Mouse (Mus musculus): ENCODE data around the gene Necab3.

Gene Necab3

DNA sequence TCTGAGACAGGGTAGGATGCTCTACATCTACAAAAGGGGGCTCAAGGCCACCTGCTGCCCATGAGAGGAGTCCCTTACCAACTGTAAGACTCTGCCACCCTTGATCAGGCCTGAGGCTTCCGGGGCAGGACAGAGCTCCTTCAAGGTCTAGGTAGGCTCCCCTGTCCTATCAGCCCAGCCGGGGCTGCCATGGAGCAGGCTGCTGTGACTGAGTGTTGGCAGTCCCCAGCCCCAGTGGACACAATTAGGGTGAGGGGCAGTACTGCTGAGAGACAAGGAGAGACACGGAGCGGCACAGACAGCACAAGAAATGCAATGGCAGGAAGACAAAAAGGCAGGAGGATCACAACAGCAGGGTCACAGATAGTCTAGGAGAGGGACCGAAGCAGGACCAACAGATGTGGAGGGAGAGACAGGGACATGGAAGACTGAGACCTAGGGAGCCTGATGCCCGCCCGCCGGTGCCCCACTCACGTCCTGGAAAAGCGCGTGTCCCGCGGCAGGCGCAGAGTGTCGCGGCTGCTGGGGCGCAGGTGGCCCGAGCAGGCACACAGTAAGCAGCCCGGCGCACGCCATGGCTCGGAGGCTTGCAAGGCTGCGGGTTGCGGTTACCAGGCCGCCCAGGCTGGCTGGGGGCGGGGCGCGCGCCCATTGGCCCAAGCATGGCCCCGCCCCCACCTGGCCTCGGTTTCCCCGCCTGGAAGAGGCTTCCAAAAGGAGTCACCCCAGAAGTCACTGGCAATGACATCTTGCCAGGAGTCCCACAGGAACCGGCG is at the start of gene Necab3:
Necab3 (minus strand) TSS at position 627 of the 776 bp plus-strand sequence.
- peak; percentile 52 for DNase-seq

DNA sequence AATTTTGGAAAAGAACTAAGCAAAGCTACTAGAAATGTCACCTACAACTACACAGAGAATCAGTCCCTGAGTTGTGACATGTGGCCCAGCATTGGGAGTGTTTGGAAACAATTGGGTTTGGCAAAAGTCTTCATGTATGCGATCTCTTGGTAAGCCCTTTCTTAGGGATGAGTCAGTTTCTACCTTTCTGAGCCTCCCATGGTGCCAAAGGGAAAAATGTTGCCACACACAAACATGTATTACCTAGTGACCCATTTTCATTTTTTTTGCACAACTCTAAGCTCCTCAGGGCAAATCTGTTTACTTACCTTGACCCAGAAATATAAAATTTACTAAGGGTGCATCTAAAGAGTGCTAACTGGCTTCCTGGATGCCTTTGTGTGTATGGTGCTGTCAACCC is 48.3 kb upstream of the Necab3 start:
- DNase-seq: no peak

DNA sequence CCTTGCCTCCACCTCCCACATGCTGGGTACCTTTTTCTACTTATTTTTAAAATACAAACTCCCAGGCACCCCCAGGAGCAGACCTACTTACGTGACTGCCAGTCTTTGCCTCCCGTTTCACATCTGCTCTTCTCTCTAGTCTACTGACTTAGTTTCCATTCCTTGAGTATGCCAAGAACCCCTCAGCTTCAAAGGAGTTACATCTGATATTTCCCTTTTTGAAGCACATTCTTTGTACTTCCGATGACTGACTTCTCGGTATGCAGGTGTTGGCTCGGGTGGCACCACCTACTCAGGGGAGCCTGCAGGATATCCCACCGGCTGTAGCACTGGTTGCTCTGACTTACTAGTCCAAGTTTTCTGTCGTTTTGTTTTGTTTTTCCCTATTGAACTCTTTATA is 45.5 kb upstream of the Necab3 start:
- no peak for DNase-seq

DNA sequence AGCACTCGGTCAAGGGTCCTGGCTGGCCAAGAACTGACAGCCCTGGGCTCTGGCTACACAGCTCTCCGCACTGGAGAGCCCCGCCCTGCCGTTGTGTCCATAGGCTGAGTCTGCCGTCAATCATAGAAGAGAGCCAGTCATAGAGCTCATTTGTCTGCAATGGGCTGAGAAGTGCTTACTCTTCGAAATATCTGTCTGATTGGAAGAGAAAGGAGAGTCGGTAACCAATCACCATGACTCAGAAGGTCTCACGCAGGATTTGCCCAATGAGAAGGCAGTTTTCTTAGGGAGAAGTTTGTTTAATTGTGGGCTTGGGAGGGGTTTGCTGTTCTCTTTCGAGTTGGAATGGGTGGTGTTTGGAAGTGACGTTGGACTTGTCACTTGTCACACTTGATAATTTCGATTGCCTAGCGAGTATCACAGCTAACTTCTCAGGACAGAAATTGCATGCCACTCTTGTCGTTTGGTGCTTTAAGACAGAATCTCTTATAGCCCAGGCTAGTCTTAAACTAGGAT is 45.0 kb upstream of the Necab3 start, which contains the start of gene Pxmp4:
Pxmp4 (minus strand) TSS at position 71 of the 516 bp plus-strand sequence.
- DNase-seq: peak; percentile 99

DNA sequence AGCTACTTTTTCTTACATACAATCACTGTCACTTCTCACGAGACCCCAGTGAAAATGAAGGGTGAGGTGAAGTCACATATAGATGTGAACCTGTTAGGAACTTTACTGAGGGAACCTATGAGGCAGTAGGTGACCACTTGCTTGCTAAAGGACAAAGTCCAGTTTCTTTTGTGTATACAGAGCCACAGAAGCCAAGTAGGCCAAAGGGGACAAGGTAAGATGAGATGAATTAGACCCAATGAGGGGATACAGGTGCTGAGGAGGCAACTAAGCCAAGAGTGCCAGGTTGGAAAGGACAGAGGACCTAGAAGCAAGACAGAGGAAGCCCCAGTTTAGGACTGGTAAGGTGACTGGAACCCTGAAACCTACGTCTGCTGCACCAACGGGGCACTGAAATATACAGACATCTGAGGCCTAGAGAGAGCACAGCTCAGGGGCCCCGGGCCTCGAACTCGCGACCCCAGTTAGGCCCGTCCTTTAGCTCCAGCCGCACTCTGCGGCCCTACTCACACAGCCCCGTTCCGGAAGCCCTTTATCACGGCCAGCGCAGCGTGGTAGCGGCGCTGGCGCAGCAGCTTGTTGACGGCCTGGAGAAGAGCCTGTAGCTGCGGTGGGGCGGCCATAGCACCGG is 44.4 kb upstream of the Necab3 start:
- no peak for DNase-seq

DNA sequence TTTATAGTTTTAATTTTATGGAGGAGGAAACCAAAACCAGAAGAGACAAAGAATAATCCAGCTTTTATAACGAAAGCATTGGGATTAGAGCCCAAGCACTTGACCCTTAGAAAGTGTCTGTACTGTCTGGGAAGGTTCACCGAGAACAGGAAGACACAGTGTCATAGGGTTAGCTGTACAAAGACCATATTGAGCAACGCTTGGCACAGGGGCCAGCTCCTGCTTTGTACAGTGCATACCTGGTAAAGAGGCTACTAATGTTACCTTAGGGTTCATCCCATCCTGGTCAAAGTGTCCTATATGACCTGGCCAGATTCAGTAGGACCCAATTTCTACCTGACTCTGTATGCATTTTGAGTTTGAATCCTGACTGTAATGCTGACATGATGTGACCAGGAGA is 42.6 kb upstream of the Necab3 start:
- DNase-seq: no peak

DNA sequence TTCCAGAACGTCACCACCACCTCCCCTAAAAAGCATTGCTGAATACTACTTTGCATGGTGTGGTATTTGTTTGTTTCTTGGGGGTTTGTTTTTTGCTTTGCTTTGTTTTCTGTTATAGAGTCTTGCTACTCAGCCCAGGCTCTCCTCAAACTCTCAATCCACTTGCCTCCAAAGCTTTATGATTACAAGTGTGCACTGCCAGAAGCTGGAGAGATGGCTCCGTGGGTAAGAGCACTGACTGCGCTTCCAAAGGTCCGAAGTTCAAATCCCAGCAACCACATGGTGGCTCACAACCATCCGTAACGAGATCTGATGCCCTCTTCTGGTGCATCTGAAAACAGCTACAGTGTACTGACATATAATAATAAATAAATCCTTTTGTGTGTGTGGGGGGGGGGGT is 41.9 kb upstream of the Necab3 start:
- no peak for DNase-seq

DNA sequence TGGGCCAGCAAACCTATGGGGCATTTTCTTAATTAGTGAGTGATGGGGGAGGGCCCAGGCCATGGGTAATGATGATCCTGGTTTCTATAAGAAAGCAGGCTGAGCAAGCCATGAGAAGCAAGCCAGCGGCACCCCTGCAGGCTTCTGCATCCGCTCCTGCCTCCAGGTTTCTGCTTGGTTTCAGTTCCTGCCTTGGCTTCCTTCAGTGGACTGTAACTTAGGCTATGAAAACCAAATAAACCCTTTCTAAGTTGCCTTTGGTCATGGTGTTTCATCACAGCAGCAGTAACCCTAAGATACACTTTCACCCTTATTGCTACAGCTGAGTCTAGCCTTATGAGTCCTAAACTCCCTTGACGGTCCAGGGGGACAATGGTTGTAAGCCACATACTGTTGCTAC is 38.7 kb upstream of the Necab3 start:
- DNase-seq: no peak

DNA sequence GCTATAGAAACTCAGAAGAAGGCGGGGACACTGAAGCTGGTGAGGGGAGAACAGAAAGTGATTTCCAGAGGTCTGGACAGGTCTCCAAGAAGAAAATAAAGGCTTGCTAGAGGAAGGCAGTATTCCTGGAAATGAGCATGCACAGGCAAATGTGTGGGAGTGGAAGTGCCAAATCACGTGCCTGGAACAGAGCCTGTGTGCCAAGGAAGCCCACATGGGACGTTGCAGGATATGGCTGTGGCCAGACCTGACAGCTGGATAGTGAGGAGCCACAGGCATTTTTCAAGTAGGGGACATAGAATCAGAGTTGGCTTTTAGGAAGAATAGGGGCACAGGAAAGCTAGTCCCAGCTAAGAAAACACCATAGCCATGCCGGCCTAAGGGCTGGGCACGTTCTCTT is 37.1 kb upstream of the Necab3 start:
- DNase-seq: no peak

DNA sequence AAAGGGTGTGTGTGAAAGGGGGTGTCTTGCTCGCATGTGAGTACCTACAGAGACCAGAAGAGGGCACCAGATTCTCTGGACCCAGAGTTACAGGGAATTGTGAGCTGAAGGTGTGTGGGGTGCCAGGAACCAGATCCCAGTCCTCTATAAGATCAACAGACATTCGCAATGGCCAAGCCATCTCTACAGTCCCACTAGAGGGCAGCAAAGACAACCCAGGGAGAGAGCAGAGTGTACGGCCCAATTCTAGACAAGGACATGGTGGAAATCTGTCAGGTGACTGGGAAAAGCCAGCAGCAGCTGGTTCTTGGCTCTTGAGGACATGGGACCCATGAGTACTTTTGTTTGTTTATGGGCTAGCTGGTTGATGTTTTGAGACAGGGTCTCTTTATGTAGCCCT is 34.3 kb upstream of the Necab3 start:
- DNase-seq: peak; percentile 48

DNA sequence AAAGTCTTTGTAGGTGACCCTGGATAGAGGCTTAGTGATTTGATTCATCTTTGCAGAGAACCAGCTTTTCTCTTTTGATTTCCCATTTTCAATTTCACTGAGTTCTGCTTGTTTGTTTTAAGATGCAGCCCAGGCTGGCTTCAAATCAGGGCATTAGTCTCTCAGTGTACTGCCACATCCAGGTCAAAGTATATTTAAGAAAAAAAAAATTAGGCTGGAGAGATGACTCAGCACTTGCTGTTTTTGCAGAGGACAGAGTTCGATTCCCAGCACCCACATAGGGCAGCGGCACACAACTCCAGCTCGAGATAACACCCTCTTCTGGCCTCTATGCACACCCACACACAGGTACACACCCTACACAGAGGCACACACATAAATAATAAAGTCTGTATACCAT is 32.5 kb upstream of the Necab3 start:
- no peak for DNase-seq

DNA sequence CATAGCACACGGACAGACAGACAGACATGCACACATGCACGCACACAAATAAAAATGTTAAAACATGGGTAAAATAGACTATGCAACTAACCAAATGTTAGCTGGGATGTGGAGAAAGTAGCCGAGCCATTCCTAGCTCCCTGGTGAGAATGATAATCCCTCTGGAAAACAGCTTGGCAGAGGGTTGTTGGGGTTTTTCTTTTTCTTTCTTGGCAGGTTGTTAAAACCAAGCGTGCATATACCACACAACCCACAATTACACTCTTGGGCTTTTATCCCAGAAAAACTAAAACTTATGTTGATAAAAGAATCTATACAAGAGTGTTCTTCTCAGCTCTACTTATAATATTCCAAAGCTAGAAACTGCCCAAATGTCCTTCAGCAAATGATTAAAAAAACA is 30.4 kb upstream of the Necab3 start:
- DNase-seq: no peak

DNA sequence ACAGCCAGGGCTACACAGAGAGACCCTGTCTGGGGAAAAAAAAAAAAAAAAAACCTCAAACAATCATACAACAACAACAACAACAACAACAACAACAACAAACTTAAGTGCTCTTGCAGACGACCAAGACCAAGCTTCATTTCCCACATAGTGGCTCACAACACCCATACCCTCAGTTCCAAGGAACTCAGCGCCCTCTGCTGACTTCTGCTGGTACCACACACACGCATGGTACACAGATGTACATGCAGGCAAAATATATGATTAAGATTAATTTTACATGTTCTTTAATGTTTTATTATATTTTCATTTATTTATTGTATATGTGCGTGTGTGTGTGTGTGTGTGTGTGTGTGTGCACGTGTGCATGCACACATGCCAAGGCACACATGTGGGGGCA is 27.7 kb upstream of the Necab3 start:
- DNase-seq: peak; percentile 66

DNA sequence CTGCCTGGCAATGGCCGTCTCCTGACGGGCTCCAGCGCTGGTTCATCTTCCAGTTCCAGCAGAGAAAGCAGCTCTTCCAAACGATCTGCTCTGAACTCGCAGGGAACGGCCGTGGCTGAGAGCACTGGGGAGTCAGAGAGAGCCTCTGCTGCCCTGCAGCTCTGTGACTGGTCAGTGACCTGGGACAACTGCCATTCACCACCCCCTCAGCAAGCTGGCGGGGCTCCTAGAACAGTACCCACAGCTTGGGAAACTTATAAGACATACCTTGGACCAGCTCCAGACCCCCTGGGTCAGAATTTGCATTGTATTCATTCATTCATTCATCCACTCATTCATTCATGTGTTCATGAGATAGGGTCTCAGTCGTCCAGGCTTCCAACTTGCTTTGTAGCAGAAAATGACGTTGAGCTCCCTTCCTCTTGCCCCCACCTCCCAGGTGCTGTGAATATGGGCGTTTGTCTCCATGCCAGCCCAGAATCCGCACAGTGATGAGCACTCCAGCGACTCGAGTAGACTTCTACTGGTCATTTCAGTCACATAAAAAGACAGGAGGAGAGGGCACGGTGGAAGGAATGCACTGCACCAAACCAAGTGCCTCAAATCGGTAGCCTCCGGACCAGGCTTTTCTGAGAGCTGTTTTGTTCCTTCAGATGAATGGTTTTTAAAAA is 26.4 kb upstream of the Necab3 start:
- DNase-seq: no peak

DNA sequence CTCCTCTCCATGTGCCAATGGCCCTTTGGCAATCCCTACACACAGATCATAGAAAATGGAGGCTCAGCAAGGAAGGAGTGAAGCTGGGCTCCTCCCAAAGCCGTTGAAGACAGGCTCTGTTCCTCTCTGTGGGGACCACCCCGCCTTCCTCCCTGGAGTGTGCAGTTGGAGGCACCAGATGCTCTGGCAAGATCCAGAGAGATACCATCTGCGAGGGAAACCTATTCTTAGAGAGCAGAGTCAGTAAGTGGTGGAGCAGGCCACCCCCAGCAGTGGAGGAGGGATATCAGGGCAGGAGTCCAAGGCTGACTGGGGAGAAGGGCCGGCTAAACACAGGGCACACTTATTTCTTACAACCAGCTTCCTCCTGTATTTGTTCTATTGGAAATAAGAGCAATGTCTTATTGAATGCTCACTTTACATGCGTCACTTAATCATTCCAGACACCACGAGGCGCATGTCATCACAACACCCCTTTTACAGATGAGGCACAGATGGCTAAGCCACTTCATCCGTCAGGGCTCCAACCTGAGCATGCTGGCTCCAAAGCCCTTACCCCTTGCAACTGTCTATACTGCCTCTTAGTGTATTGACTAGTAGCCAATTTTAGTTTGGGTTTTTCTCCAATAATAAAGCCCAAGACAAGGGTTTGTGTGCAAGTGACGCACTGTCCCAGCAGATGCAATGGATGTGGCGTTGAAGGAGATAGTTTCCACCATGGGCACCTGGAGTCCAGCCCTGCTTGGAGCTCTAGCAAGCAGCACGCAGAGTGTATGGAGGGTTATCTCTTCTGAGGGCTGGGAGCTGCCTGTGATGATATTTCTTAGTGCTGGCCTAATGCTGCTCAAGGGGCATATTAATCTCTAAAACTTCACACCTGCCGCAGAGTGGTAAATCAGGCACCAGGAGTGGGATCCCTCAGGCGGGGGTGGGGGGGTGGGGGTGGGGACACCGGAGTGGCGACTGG is 25.5 kb upstream of the Necab3 start:
- DNase-seq: no peak

DNA sequence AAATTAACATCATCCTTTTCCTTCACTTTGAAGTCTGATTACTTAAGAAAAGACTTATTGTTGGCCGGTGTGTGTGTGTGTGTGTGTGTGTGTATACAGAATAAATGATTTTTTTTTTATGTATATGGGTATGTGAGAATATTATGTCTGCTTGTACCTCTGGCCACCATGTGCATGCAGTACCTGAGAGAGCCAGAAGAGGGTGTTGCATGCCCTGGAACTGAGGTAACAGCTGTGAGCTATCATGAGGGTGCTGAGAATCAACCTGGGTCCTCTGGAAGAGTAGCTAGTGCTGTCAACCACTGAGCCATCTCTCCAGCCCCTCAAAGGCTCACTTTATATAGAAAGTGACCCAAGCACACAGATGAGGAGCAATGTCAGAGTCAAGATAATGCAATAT is 22.7 kb upstream of the Necab3 start:
- no peak for DNase-seq

DNA sequence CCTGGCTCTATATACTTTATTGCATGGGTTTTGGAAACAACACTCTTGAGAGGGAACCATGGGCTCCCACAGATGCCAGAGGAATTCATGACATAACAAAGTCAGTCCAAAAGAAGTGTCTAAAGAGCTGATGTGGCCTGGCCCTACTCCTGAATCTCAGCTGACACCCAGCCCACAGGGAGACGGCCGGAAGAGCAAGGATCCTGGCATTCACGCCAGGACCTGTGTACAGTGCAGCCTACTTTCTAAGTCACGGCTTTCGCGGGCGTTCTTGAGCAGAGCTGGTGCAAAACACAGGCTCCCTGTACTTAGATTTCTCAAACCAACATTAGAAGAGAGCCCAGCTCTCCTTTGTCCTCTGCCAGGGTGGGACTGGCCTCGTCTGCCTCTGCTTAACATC is 21.9 kb upstream of the Necab3 start:
- DNase-seq: no peak

DNA sequence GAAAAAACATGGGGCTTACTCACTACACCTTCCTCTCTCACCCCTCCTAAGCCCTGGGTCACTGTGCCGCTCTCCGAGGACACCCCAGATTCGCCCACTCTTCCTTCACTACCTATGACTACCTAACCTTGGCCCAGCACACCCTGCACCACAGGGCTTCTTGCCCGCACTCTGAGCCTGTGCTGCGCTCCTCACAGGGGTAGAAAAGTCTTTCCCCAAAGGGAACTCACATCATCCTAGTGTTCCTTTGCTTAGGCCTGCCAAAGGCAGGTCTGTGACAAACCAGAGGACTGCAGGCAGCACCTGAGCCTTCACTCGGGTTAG is 19.0 kb upstream of the Necab3 start:
- no peak for DNase-seq

DNA sequence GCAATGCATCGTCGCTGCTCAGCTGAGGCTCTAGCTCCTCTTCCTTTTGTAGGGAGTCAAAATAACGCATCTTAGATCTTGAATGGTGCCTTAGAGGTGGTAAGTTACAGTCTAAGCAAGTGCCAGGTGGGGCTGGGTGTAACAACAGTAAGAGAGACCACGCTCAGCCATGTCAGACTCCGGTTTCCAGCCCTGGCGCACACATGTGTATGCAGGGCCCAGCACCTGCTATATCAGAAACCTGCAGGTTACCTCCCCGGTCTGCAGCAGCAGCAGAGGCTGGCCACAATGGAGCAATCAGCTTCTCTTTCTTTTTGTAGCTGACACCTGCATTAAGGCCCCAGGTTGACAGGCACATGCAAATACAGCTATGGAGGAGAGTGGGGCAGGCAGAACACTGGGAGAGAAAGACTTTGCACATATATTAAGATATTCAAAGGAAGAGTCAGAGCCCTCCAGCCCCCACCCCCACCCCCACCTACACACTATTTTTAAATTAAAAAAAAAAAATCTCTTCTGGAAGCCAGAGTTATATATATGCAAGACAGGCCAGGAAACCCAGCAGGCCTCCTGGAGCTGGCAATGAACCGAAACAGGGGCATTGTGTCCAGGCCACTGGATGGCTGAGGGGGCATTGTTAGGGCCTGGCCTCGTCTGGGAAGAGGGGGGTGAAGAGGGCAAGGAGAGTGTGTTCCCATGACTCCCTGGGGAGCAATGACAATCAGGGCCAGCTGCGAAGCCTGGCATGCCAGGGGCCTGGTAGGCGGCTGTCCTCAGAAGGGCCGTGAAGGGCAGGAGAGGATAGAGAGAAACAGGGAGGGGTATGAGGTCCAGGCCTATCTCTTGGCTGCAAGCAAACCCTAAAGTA is 18.4 kb upstream of the Necab3 start:
- DNase-seq: no peak

DNA sequence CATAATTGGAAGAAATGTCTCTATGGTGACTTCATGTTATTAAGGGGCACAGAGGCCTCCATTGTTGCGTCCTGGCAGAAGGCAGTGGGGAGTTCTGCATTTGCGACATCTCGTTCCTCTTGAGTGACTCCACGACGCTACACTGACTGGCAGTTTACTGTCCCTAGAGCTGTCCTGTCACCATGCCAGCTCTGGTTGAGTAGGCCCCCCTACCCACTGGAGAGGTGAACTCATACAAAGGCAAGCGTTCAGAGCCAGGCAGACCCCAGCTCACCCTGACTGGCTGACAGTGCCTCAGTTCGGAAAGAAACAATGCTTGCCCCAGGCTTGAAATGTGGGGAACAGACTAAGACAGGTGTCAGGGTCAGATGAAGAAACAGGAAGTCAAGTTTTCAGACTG is 15.6 kb upstream of the Necab3 start:
- DNase-seq: no peak

DNA sequence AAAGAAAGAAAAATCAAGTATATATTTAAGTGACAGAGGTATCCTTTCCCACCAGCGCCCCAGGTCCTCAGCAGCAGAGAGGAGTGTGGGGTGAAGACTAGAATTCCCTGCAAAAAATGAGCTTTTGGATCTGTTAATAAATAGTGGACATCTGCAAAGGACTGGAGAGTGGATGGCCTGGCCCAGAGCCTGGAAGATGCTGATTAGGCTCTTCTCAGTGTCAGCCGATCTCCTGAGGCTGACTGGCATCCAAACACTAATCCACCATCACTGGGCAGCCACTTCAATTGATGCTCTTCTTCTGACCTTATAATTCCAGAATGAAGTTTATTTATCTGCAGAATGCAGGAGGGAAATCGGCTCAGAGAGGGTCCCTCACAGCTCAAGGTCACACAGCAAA is 14.3 kb upstream of the Necab3 start:
- no peak for DNase-seq

DNA sequence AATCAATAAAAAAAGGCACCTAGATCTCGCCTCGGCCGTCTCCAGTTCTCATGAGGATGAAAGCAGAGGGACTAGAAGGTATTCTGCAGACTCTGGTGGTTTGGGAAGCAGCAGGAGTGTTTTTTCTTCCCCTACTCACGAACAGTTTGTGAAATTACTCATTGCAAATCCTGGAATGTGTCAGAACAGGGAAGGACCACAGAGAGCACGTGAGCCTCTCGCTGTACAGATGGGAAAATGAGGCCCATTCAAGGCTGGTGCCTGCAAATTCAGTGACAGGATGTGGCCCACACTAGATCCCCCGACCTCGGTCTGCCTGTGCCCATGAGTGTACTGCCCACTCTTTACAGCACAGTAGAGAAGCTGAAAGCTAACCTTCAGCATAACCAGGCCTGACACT is 13.3 kb upstream of the Necab3 start:
- no peak for DNase-seq

Data from kidney, postnatal 10 days (tissue).